Mouse (Mus musculus) CD4-positive naive resting alpha-beta T cell, adult 76 days (primary cell): Measurements from ENCODE around the gene E130218I03Rik. TPM values are rescaled to one million over a fixed set of nuclear protein-coding genes. Genes with fewer than 3 reads are reported as not detected.

Source experiments
- total RNA-seq: library from RNA; stranded (reverse); gene quantifications from one replicate; pipeline ENCODE4 v1.2.4, GENCODE M21; 2023

E130218I03Rik gene
- not detected for total RNA-seq

GRCm38 (mm10) chr4:134243516-134244250 lies at the start of gene E130218I03Rik:
E130218I03Rik (plus strand) TSS chr4:134243662.

DNA sequence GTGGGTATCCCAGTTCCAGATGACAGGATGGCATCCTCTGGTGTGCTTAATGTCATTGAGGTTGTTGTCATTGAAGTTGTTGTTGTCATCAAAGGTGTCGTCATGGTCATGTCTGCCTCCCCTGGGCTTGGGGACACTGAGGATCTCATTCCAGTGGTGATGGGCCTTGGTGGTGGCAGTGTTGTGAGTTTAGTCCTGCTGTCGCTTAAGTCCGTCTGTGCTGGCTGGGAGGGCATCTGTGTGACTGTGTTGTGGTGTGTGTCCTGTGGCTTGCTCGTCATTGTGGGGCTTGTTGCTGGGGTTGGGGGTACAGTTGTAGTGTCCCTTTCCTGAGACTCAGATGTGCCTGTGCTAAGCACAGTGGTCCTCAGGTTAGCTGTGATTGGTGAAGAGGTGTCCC lies 40.6 kb upstream of the E130218I03Rik start, which contains the start of gene Gm7534:
TSS of gene Gm7534 (minus strand) at position 101 of the 400 bp plus-strand sequence.

DNA sequence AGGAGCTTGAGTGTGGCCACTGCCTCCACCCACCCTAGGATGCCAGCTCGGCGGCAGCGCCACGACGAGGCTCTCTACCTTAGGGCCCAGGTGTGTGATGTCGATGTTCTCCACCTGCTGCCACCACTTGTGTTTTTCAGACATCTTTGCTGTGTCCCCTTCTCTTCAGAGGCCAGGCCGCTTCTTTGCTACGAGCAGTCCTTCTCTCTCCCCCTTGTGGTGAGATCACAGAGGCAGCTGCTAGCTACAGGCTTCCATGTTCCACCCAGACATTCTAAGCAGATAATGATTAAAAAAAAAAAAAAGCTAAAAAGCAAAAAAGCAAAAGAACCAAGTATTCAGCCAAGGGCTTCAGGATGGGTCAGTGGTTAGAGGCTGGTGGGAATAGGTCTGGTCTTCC lies 16.3 kb upstream of the E130218I03Rik start, which contains the start of gene Catsper4:
TSS of gene Catsper4 (minus strand) at position 190 of the 400 bp plus-strand sequence.

GRCm38 (mm10) chr4:134238279-134238651 lies 5.2 kb upstream of the E130218I03Rik start, which contains the start of gene Cnksr1:
Cnksr1 (minus strand) TSS chr4:134238399.

DNA sequence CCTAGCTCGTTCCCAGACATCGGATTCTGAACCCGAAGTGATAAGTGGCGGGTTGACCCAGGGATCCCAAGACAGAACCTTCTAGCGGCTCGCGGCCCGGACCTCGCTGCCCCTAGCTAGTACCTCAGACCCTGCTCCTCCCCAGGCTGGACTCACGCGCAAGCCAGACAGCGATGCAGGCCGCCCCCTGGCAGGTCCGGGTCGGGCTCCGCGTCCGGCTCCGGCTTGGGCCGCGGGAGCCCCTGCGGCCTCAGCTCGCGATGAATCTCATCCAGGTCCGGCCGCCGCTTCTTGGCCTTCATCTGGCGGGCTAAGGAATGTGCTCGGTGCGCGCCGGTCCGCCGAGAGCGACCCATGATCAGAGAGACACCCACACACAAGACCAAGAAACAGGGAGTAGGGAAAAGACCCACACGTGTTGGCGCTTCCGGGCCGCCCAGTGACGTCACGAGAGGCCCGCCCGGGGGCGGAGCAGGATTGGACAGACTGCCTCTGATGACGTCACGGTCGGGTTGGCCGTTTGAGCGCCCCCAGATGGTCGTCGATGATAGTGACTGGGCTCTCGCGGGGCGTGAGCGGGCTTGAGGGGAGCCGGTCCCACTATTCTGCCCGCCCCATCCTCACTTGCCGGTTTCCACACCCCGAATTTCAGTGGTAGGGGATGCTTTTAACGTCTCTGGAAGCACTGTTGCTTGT lies 1.8 kb downstream of the E130218I03Rik start, which contains the start of gene Zfp593:
TSS of gene Zfp593 (minus strand) at position 445 of the 696 bp plus-strand sequence.

GRCm38 (mm10) chr4:134246719-134247258 lies 3.3 kb downstream of the E130218I03Rik start, which contains the start of gene Gm30191:
Gm30191 (plus strand) TSS chr4:134246935.

GRCm38 (mm10) chr4:134253722-134254324 lies 10.4 kb downstream of the E130218I03Rik start, which contains the start of gene Grrp1:
Grrp1 (minus strand) TSS chr4:134254106.

GRCm38 (mm10) chr4:134287575-134288025 lies 44.1 kb downstream of the E130218I03Rik start, which contains the start of gene Pdik1l:
Pdik1l (minus strand) TSS chr4:134287895.

Other genes with a start within 250 kb of the E130218I03Rik start
- gene Dhdds, start 242.7 kb upstream of the E130218I03Rik start, total RNA-seq, result 26.4 TPM
- gene Lin28a, start 224.8 kb upstream of the E130218I03Rik start, total RNA-seq, result not detected
- 1.2 TPM for gene Zfp683, start 189.8 kb upstream of the E130218I03Rik start, total RNA-seq
- 16.4 TPM for gene Crybg2, start 182.8 kb upstream of the E130218I03Rik start, total RNA-seq
- gene Cd52, start 148.6 kb upstream of the E130218I03Rik start, total RNA-seq, result 832 TPM
- gene Ubxn11, start 141.1 kb upstream of the E130218I03Rik start, total RNA-seq, result 60.9 TPM
- gene Sh3bgrl3, start 114.9 kb upstream of the E130218I03Rik start, total RNA-seq, result 417 TPM
- gene Cep85, start 56.5 kb upstream of the E130218I03Rik start, total RNA-seq, result 29.9 TPM
- gene Gm7534, start 40.7 kb upstream of the E130218I03Rik start, total RNA-seq, result not detected
- not detected for gene Catsper4, start 16.3 kb upstream of the E130218I03Rik start, total RNA-seq
- gene Cnksr1, start 5.3 kb upstream of the E130218I03Rik start, total RNA-seq, result 0.50 TPM
- gene Zfp593, start 1.9 kb downstream of the E130218I03Rik start, total RNA-seq, result 19.8 TPM
- gene Gm30191, start 3.3 kb downstream of the E130218I03Rik start, total RNA-seq, result not detected
- gene Grrp1, start 10.4 kb downstream of the E130218I03Rik start, total RNA-seq, result not detected
- gene Pdik1l, start 44.2 kb downstream of the E130218I03Rik start, total RNA-seq, result 13.3 TPM
- gene Trim63, start 71.5 kb downstream of the E130218I03Rik start, total RNA-seq, result not detected
- not detected for gene Slc30a2, start 99.5 kb downstream of the E130218I03Rik start, total RNA-seq
- gene Extl1, start 140.2 kb downstream of the E130218I03Rik start, total RNA-seq, result 0.73 TPM
- gene Pafah2, start 152.7 kb downstream of the E130218I03Rik start, total RNA-seq, result 1.9 TPM
- gene Stmn1, start 224.7 kb downstream of the E130218I03Rik start, total RNA-seq, result 44.4 TPM